Mouse (Mus musculus) liver, embryonic 14.5 days (tissue): Measurements from ENCODE around the gene Egr4.

Source experiments
- CTCF ChIP-seq: IDR thresholded peaks from 2 replicates; pipeline ENCODE4 v1.5.1; 2016; ENCODE audit warnings: antibody characterized with exemption, low read depth, control low read depth
- EP300 ChIP-seq: IDR thresholded peaks from 2 replicates; pipeline ENCODE4 v1.6.1; 2016; ENCODE audit warnings: antibody characterized with exemption, low read depth

- TF ChIP-seq CTCF (no peak), EP300 (no peak)
These were observed 8.6 kb upstream of the Egr4 start for GRCm38 (mm10) chr6:85522026-85522425.
